Mouse (Mus musculus) macrophage (primary cell): ENCODE data around the gene Polr2a. TPM values are rescaled to one million over a fixed set of nuclear protein-coding genes. Genes with fewer than 3 reads are reported as not detected.
"Not testable (repeated sequence)": the region's sequence is repeated elsewhere in the genome, so short reads cannot be mapped to it uniquely, and the experiment has no call there.

ENCODE experiments used
- H3K27ac ChIP-seq: fragments of 350-480 bp; formaldehyde crosslinking; 2 replicates; pipeline ENCODE4 v1.9.0; 2021
- H3K36me3 ChIP-seq: fragments of 350-480 bp; formaldehyde crosslinking; 2 replicates; pipeline ENCODE4 v1.9.0; 2021; ENCODE audit errors: inconsistent target
- H3K4me3 ChIP-seq: fragments of 350-480 bp; formaldehyde crosslinking; 2 replicates; pipeline ENCODE4 v1.9.0; 2021; ENCODE audit errors: inconsistent target
- H3K79me2 ChIP-seq: fragments of 350-480 bp; formaldehyde crosslinking; 2 replicates; pipeline ENCODE4 v1.9.0; 2021; ENCODE audit errors: inconsistent target
- WGBS: methylation state at CpG from one replicate; pipeline ENCODE4 v1.1.7; 2026; ENCODE audit warnings: inconsistent platforms; ENCODE audit not compliant: missing documents; 5-methylcytosine and 5-hydroxymethylcytosine counted together
- polyA plus RNA-seq: library from polyadenylated mRNA; stranded (reverse); fragments of 250-400 nt; gene quantifications from 3 replicates; pipeline ENCODE4 v1.2.4, GENCODE M21; 2018; ENCODE audit warnings: inconsistent platforms

Polr2a gene
- polyA plus RNA-seq, 1 experiment from 2014 or later, result 133 TPM

DNA sequence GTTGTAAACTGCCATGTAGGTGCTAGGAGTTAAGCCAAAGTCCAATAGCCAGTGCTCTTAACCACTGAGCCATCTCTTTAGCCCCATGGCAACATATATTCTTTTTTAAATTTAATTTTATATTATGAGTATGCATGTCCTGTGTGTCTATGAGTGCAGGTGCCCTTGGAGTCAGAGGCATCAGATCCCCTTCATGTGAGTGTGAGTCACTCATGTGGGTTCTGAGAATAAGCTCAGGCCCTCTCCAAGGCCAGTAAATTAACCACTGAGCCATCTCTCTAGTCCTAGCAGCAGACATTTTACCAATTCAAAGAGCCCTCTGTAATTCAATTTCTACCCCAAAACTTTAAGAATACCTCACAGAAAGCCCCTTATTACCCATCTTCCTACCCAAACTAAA, 5.8 kb downstream of the Polr2a start:
- Histone ChIP-seq H3K4me3 (no peak overlapping the region), H3K27ac (peak overlapping the region; percentile 73), H3K36me3 (peaks cover 5% of the 10 kb centered on the region; the same call in 1 of the 2 replicates), H3K79me2 (peaks cover 99% of the 10 kb centered on the region)

DNA sequence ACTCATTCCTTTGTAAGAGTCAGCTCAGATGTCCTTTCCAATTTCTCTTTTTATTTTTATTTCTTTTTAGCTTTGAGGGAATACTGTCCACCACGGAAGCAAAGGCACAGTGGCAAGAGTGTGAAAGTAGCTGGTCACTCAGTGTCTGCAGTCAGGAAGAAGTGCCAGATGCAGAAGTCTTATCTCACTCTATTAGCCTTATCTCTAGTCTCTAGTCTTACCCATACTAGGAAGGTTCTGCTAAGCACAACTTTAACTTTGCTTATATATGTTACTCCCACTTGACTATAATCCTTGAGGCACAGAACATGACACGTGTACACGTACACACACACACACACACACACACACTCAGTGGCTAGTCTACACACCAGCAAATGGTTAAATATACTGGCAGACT, 6.8 kb downstream of the Polr2a start:
- H3K4me3 ChIP-seq, result no peak overlapping the region
- peaks cover 89% of the 10 kb centered on the region for H3K79me2 ChIP-seq
- H3K36me3 ChIP-seq, result peaks cover 13% of the 10 kb centered on the region
- WGBS, result 66% methylated on average over 3 of the region's 3 CpGs
- H3K27ac ChIP-seq, result peak overlapping the region; percentile 73

DNA sequence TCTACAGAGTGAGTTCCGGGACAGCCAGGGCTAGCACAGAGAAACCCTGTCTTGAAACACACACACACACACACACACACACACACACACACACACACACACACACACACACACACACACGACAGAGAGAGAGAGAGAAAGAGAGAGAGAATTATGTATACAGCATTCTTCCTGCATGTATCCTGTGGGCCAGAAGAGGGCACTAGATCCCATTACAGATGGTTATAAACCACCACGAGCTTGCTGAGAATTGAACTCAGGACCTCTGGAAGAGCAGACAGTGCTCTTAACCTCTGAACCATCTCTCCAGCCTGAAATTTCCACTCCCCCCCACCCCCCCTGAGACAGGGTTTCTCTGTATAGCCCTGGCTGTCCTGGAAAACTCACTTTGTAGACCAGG, 27.0 kb downstream of the Polr2a start:
- H3K36me3 ChIP-seq, result peaks cover 24% of the 10 kb centered on the region
- not testable (repeated sequence) for H3K79me2 ChIP-seq, H3K4me3 ChIP-seq, H3K27ac ChIP-seq
- whole genome bisulfite sequencing, result 78% methylated on average over 1 of the region's 3 CpGs

DNA sequence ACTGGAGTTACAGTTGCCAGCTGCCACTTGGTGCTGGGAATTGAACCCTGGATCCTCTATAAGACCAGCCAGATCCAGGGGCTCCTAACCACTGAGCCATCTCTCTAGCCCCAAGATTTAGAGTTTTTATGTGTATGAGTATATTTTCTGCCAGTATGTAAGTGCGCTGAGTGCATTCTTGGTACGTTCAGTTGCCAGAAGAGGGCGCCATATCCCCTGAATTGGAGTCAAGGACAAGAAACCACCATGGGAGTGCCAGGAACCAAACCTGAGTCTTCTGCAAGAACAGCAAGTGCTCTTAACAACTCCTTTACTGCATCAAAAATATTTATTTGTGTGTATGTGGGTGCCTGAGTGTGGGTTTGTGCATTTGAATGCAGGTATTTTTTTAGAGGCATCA, 29.4 kb downstream of the Polr2a start:
- no peaks in the 10 kb centered on the region for H3K79me2 ChIP-seq
- peaks cover under 1% of the 10 kb centered on the region; the same call in 1 of the 2 replicates for H3K36me3 ChIP-seq
- no peak overlapping the region for H3K4me3 ChIP-seq
- 70% methylated on average over 3 of the region's 3 CpGs for WGBS
- no peak overlapping the region for H3K27ac ChIP-seq

DNA sequence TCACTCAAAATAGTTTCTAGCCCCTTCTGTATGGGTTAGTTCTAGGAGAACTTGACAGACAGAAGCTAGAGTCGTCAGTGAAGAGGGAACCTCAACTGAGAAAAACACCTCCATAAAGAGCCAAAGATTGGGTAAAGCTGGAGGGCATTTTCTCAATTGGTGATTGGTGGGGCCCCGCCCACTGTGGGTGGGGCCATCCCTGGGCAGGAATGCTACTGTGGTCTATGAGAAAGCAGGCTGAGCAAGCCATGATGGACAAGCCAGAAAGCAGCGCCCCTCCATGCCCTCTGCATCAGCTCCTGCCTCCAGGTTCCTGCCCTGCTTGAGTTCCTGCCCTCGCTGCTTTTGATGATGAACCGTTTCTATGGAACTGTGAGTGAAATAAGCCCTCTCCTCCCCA, 32.5 kb downstream of the Polr2a start:
- Histone ChIP-seq H3K4me3 (no peak overlapping the region), H3K27ac (no peak overlapping the region)
- 65% methylated on average over 5 of the region's 5 CpGs for WGBS

DNA sequence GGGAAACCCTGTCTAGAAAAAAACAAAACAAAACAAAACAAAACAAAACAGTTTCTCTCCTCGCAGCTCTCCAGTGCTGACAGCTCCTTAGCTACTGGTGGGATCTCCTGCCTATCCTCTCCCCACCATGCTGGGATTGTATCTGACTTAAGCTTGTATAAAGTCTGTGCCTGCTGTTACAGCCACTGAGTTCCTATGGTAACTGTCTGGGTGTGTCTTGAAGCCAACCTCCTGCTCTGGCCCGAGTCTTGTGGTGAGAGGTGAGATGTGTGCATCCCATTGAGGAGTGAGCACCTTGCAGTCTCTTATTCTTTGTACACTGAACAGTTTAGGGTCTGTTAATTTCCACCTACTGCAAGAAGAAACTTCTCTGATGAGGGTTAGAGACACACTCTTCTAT, 35.4 kb downstream of the Polr2a start:
- WGBS, result 81% methylated on average over 2 of the region's 2 CpGs
- H3K79me2 ChIP-seq, result no peaks in the 10 kb centered on the region
- no peaks in the 10 kb centered on the region for H3K36me3 ChIP-seq
- H3K27ac ChIP-seq, result no peak overlapping the region
- no peak overlapping the region for H3K4me3 ChIP-seq

More for the DNA sequence above, 32.5 kb downstream of the Polr2a start:
- Histone ChIP-seq H3K36me3 (no peaks in the 10 kb centered on the region), H3K79me2 (no peaks in the 10 kb centered on the region)

DNA sequence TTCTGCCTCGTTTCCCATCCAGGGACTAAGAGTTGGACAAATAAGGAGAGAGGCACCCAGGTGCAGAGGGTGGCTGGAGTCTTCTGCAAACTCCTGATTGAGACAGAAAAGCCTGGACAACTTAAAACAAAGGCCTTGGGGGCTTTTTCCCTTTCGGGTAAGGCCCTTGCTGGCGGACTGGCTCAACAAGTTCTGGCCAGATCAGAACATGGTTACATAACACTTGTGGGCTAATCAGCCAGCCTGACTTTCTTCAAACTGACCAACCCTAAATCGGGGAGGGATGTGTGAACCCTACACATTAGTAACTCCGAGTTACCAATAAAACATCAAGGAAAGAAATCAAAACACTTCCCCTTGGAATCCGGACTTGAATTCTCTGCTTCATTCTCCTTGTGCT, 37.6 kb downstream of the Polr2a start:
- 91% methylated on average over 6 of the region's 6 CpGs for WGBS
- H3K79me2 ChIP-seq, result no peaks in the 10 kb centered on the region
- no peak overlapping the region for H3K4me3 ChIP-seq
- no peak overlapping the region for H3K27ac ChIP-seq
- no peaks in the 10 kb centered on the region for H3K36me3 ChIP-seq

DNA sequence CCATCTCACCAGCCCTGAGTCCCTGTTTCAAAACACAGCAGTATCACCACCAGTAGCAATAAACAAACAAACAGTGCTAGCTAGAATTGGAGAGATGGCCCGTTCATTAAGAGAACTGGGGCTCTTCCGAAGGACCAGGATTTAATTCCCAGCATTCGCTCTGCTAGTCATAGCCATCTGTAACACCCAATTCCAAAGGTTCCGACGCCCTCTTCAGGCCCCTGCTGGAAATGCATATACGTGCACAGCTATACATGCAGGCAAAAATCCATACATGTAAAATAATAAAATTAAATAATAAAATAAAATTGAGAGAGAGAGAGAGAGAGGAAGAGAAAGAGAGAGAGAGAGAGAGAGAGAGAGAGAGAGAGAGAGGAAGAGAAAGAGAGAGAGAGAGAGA, 39.0 kb downstream of the Polr2a start:
- no peak overlapping the region for H3K4me3 ChIP-seq
- WGBS, result 79% methylated on average over 6 of the region's 6 CpGs
- H3K27ac ChIP-seq, result no peak overlapping the region
- H3K36me3 ChIP-seq, result no peaks in the 10 kb centered on the region
- H3K79me2 ChIP-seq, result no peaks in the 10 kb centered on the region

DNA sequence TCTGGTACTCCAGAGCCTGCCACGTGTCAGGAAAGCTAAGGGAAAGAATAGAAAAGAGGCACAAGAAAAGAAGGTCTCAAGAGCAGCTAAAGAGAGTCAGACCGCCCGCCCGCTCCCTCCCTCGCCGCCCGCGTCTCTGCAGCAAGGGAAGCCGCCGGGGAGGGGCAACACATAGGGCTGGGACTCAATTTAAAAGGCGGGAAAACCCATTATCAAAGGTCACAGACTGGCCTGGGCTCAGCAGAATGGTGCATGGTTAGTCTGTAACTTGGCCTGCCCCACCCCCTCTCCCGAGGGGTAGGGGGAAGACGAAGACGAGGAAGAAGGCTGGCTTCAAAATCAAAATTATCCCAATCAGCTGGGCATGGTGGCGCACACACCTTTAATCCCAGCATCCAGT, 39.8 kb downstream of the Polr2a start:
- Histone ChIP-seq H3K36me3 (no peaks in the 10 kb centered on the region), H3K4me3 (no peak overlapping the region), H3K27ac (no peak overlapping the region), H3K79me2 (no peaks in the 10 kb centered on the region)
- 81% methylated on average over 15 of the region's 15 CpGs for WGBS

DNA sequence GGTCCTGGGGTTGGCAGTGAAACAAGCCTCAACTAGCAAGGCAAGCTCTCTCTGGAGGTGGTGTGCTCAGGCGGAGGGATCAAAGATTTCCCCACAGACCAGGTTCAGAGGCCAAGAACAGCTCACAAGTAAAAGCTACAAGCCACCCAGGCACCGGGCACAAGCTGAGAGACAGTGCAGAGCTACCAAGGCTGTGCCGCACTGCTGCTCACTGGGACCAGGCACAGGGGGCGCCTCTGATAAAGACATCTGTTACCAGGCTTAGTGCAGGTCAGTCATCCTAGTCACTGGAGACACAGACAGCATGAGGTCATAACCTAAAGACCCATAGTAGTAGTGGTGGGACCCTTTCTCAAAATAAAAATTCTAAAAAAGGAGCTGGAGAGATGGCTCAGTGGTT, 41.5 kb downstream of the Polr2a start:
- Histone ChIP-seq H3K4me3 (no peak overlapping the region), H3K79me2 (no peaks in the 10 kb centered on the region), H3K36me3 (no peaks in the 10 kb centered on the region), H3K27ac (no peak overlapping the region)
- WGBS, result 86% methylated on average over 4 of the region's 4 CpGs

DNA sequence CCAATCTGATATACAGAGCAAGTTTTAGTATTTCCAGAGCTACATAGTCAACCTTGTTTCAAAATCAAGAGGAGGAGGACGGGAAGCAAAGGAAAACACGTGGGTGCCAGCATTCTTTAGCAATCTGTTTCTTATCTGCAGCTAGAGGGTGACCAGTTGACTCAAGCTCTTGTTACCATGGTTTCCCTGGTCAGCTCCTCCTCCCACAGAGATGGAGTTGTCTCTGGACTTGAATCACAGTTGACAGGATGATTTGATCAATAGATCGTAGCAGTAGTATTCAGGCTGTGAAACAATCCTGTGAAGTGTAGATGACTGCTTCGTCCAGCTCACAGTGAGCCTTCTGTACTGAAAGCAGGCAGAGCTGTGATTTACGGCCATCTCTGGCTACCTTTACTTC, 42.5 kb downstream of the Polr2a start:
- no peak overlapping the region for H3K4me3 ChIP-seq
- H3K36me3 ChIP-seq, result no peaks in the 10 kb centered on the region
- no peak overlapping the region for H3K27ac ChIP-seq
- 33% methylated on average over 5 of the region's 5 CpGs for WGBS
- H3K79me2 ChIP-seq, result no peaks in the 10 kb centered on the region

DNA sequence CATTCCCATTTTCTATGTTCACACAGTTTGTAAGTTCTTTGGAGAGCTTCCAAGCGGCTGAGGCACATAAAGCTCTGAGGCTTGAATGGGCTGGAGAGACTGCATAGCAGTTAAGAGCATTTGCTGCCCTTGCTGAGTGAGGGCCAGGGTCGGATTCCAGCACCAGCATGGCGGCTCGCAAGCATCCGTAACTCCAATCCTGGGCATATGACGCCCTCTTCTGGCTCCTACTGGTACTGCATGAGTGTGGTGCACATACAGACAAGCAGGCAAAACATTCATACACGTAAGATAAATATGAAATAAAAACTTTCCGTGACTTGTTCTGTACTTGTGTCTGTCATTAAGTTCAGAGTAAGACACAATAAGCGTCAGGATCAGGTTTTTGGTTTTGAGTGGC, 43.0 kb downstream of the Polr2a start:
- Histone ChIP-seq H3K36me3 (no peaks in the 10 kb centered on the region), H3K4me3 (no peak overlapping the region), H3K27ac (no peak overlapping the region), H3K79me2 (no peaks in the 10 kb centered on the region)
- WGBS, result 87% methylated on average over 9 of the region's 9 CpGs

DNA sequence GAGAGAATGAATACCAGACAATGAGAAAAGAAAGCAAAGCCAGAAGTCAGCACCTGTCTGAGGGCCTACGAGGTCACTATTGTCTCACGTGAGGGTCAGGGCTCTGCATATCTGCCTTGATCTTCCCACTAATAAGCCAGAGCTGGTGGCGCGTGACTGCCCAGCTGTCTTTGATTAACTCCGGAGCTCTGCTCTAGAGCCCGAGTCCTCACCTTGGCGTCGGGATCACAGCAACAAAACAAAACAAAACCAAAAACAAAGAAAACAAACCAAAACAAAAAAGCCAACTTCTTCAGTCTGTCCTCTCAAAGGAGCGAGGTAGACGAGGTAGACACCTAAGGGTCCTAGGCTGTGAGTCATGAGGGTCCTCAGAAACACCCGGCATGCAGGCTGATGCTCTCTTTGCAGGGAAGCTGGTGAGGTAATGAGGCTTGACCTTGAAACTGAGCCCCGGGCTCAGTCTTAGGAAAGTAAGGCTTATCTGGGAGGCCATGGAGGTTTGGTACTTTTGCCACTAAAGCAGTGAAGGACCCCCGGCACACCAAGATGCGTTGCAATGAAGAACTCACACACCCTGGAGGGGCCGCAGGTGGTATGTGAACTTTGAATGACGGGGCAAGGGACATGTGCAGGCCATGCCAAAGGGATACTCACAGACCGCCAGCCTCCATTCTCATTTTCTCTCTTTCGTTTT, 43.7 kb downstream of the Polr2a start:
- Histone ChIP-seq H3K79me2 (no peaks in the 10 kb centered on the region), H3K36me3 (no peaks in the 10 kb centered on the region), H3K27ac (no peak overlapping the region), H3K4me3 (no peak overlapping the region)
- WGBS, result 95% methylated on average over 18 of the region's 18 CpGs

DNA sequence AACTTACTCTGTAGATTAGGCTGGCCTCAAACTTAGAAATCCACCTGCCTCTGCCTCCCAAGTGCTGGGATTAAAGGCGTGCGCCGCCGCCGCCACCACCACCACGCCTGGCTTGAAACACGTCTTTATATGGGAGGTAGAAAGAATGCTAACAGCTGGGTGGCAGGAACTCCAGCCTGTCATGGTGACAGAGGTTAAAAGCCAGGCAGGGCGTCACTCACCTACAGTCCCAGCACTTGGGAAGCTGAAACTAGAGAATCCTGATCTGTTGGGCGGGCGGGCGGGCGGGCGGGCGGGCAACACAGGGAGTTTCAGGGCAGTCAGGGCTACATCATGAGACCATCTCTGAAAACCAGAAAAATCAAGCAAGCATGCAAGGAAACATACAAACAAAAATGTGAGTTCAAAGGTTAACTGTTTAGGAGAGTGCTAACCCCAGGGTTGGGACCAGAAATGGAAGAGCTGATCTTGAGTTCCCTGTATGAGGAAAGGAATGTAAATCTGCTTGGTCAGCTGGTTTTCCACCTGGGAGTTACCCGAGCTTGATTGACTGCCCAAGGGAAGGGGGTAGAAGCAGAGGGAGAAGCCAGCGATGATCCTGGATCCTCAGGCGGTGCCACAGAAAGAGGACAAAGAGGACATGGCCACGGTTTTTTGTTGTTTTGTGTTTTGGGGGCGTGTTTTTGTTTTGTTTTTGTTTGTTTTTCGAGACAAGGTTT, 45.3 kb downstream of the Polr2a start:
- 98% methylated on average over 8 of the region's 20 CpGs for WGBS
- H3K4me3 ChIP-seq, result no peak overlapping the region
- H3K27ac ChIP-seq, result no peak overlapping the region
- no peaks in the 10 kb centered on the region for H3K36me3 ChIP-seq
- H3K79me2 ChIP-seq, result no peaks in the 10 kb centered on the region

DNA sequence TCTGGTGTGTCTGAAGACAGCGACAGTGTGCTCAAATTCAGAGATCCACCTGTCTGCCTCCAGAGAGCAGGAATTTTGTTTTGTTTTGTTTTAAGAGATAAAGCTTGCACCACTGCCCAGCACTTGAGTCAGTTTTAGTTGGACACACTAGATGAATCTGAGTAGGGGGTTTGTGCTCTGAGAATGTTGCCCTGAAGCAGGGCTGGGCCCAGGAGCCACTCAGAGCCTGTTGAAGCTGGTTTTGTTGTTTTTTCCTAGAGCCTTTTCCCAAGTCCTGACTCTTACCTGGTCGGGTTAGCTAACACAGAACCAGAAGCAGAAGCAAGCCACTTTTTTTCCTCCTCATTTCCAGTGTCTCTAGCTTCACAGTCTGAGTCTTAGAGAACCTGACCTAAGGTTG, 47.4 kb downstream of the Polr2a start:
- no peak overlapping the region for H3K4me3 ChIP-seq
- H3K79me2 ChIP-seq, result no peaks in the 10 kb centered on the region
- 76% methylated on average over 2 of the region's 2 CpGs for WGBS
- no peaks in the 10 kb centered on the region for H3K36me3 ChIP-seq
- no peak overlapping the region for H3K27ac ChIP-seq
